Mouse (Mus musculus) urinary bladder, postnatal 25 days (tissue): Measurements from ENCODE around the gene Rorb.

Experiments used
- DNase-seq: peaks from one replicate; pipeline ENCODE4 v3.0.0; 2022; ENCODE audit warnings: low spot score

Gene Rorb

GRCm38 (mm10) chr19:19110793-19111427 lies at the start of gene Rorb:
Gene Rorb (minus strand): TSS chr19:19111196.
- DNase-seq: peak; percentile 60

- DNase-seq: no peak
These were observed 37.9 kb upstream of the Rorb start for GRCm38 (mm10) chr19:19148847-19149246.

- no peak for DNase-seq
These were observed 33.5 kb upstream of the Rorb start for GRCm38 (mm10) chr19:19144447-19144846.

GRCm38 (mm10) chr19:19136856-19137255 lies 25.9 kb upstream of the Rorb start:
- DNase-seq: no peak

- no peak for DNase-seq
These were observed 24.8 kb upstream of the Rorb start for GRCm38 (mm10) chr19:19135838-19136237.

- DNase-seq: no peak
These were observed 11.3 kb upstream of the Rorb start for GRCm38 (mm10) chr19:19122324-19122723.

- DNase-seq: no peak
These were observed 1.2 kb upstream of the Rorb start for GRCm38 (mm10) chr19:19112180-19112579.

GRCm38 (mm10) chr19:19111428-19112170 lies 603 bp upstream of the Rorb start:
- DNase-seq: no peak

- DNase-seq: no peak
These were observed 806 bp downstream of the Rorb start for GRCm38 (mm10) chr19:19110011-19110768.

GRCm38 (mm10) chr19:19108596-19109381 lies 2.2 kb downstream of the Rorb start:
- no peak for DNase-seq

- DNase-seq: no peak
These were observed 6.4 kb downstream of the Rorb start for GRCm38 (mm10) chr19:19104581-19104980.

- DNase-seq: no peak
These were observed 13.8 kb downstream of the Rorb start for GRCm38 (mm10) chr19:19097149-19097548.

- DNase-seq: no peak
These were observed 21.6 kb downstream of the Rorb start for GRCm38 (mm10) chr19:19089427-19089826.

GRCm38 (mm10) chr19:19077880-19078279 lies 33.1 kb downstream of the Rorb start:
- no peak for DNase-seq

GRCm38 (mm10) chr19:19074756-19075155 lies 36.2 kb downstream of the Rorb start:
- DNase-seq: no peak

- DNase-seq: no peak
These were observed 52.1 kb downstream of the Rorb start for GRCm38 (mm10) chr19:19058710-19059398.

- no peak for DNase-seq
These were observed 52.8 kb downstream of the Rorb start for GRCm38 (mm10) chr19:19058201-19058600.

GRCm38 (mm10) chr19:19043138-19043537 lies 67.9 kb downstream of the Rorb start:
- no peak for DNase-seq

GRCm38 (mm10) chr19:19040800-19041199 lies 70.2 kb downstream of the Rorb start:
- DNase-seq: no peak

- no peak for DNase-seq
These were observed 76.3 kb downstream of the Rorb start for GRCm38 (mm10) chr19:19034482-19035315.

GRCm38 (mm10) chr19:19033974-19034373 lies 77.0 kb downstream of the Rorb start:
- DNase-seq: no peak
